Mouse (Mus musculus) activated CD4-positive, CD25-positive, alpha-beta regulatory T cell, adult 4 months (primary cell): ENCODE results near the gene Itpr3. TPM values are rescaled to one million over a fixed set of nuclear protein-coding genes. Genes with fewer than 3 reads are reported as not detected.

Experiments
- ATAC-seq: one replicate; pipeline ENCODE4 v1.8.0; 2017
- polyA plus RNA-seq, 2 experiments: library from polyadenylated mRNA; unstranded; fragments of 100-300 nt; shearing (Covaris generic); gene quantifications; one replicate each; pipeline ENCODE4 v1.2.1; 2017

Gene Itpr3
- polyA plus RNA-seq, 2 experiments from 2014 or later, result 5.8 to 6.4 TPM

DNA sequence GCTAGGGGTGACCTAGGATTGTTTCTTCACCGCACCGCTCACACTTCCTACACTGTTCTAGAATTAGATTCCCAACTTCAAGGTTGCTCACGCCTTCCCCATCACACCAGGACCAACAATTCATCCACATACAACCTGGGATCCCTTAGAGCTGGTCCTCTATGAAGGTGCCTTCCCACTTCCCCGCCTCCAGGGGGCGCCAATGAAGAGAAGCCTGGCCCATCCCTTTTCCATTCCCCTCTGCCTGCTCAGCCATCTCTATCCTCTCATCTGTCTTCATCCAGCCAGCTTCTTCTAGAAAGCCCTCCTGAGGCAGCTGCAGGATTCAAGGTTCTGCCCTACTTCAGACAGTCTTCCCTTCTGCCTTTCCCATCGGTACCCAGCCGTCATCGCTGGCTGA lies 94.3 kb downstream of the Itpr3 start:
- ATAC-seq, result no peak

DNA sequence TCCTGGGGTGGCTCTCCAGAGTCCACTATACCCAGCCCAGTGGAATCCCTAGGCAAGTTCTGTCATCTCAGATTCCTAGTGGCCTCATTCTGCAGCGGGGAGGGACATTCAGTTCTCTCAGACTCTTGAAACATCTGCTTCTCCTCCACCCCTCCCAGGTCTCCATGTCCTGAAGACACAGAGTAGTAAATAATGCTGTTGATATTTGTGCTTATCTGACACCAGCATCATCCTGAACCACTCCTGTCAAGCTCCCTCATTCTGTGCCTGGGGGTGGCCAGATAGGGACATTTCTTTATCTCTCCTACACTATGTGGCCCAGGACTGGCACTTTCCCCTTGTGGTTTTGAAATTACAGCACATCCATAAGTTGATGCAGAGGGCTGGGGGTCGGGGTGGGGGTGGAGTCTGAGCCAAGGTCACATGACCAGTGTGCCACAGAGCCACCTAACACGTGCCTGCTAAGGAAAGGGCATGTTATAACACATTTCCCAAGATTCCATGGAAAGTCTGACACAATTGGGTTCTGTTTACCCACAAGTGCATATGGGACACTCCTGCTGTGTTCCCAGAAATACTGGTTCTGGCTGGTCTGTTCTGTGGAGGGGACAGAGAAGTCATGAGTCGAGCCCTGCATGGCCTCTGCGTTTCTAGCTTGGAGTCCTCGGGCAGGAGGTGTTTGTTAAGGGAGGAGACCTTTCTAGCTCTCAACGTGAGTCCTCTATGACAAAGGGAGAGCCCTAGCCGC lies 96.0 kb downstream of the Itpr3 start:
- no peak for ATAC-seq

DNA sequence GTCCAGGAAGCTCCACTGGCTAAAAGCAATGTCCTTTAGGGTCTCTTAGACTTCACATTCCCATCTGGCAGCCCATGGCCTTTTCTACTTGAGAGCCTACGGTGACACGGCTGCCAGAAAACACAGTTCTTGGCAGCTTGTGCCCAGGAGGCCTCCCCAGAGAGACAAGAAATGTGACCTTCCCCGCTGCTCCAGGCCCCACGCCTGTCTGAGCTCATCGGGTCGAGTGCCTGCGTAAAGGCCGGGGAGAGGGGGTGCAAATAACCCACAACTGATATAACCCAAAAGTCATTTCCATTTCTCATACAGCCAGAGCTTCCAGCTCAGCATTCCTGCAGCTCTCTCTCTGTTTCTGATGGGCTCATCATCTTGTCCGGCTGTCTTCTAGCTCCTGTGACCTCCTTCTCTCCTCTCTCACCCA lies 96.7 kb downstream of the Itpr3 start:
- no peak for ATAC-seq

DNA sequence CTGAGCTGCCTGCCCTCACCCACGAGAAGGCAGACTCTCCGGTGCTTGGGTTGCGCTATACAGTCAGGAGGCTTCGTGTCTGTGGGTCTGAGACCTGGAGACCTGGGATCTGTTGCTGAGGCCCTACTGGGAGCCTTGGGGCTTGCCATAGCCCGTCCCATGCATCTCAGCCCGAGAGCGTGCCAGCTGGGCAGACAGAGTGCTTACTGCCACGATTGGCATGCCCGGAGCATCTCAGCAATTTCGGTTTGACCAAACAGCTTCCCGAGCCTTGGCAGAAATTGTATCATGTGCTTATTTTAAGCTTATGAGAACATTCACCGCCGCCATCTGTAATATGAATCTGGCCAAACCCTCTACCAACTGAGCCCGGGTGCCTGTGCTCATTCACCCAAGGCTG lies 97.2 kb downstream of the Itpr3 start:
- no peak for ATAC-seq

DNA sequence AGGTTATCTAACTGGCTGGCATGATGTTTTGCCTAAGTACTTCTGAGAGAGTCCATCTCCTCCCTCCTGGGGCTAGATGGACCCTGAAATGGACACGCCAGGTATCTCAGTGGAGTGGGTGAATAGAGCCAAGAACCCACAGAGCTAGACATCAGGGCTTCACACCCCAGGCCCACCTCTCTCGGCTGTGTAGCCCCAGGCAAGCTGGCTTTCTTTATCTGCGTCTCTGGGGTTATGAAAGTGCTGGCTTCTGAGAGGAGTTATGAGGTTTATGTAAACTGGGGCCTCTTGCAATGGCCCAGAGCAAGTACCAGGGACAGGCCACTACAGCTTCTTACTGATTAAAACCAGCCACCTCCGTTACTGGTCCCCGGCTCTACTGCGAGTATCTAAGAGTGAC lies 97.8 kb downstream of the Itpr3 start:
- no peak for ATAC-seq

DNA sequence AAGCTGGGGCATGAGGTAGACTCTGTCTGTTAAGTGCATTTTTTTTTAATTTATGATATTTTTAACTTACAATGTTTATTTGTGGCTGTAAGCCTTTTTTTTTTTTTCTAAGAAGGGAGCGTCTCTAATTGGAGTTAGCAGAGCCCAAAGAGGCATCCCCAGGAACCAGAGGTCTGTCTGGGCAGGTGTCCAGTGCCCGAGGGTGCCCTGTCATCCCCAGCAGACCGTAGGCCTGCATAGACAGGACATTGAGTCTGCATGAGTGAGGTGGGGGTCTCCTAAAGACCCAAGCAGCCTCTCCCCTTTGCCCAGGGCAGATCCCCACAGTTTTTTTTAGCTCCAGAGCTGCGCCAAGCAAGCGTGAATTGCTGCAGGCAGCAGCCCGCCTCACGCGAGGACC lies 98.6 kb downstream of the Itpr3 start:
- no peak for ATAC-seq

DNA sequence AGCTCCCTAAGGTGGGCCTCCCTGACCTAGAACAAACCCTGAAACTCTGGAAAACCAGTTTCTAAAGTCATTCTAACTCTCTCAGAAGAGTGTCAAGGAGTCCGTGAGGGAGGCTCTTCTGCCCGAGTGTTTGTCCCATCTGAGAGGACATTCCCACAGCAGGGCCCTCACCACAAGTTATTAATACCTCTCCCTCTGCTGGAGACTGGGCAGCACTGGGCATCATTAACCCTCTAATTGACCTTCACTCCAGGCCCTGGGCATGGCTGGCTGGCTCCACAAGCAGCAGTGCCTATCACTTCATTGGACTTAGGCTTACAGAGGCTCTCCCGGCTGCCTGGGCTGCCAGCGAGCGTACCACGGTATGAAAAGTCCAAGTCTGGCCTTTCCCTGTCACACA lies 101.3 kb downstream of the Itpr3 start:
- no peak for ATAC-seq

DNA sequence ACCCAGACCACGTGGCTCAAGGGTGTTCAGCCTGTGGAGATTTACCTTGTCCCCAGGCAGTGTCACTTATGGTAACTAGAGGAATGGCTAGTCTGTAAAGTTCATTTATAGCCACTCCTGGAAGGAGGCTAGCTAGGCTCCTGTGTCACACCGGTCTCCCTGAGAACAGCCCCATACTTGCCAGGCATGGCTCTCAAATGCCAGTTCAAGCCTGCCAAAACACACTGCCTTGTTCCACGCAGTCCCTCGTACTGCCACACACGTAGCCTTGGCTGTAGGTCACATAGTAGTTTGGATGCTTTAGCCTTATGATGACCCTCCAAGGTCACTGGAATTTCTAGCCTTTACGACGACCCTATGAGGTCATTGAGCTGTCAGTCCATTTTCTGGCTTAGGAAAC lies 102.1 kb downstream of the Itpr3 start:
- ATAC-seq, result no peak

DNA sequence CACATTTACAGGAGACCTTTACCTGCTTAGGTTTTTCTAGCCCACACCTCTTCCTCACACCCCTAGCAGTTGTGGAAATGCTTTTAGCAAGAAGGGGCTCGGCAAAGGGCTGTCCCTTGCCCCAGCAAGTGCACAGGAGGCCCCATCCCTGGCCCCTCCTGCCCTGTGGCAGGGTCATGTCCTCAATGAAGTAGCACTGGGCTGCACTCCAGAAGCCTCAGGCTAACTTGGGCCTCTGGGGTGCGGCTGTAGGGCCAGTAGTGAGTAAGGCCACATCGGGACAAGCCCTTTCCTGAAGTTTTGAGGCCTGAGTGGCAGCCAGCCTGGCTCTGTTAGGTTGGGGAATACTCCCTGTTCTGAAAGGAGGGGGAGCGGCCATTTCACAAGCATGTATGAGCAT lies 103.8 kb downstream of the Itpr3 start:
- no peak for ATAC-seq

DNA sequence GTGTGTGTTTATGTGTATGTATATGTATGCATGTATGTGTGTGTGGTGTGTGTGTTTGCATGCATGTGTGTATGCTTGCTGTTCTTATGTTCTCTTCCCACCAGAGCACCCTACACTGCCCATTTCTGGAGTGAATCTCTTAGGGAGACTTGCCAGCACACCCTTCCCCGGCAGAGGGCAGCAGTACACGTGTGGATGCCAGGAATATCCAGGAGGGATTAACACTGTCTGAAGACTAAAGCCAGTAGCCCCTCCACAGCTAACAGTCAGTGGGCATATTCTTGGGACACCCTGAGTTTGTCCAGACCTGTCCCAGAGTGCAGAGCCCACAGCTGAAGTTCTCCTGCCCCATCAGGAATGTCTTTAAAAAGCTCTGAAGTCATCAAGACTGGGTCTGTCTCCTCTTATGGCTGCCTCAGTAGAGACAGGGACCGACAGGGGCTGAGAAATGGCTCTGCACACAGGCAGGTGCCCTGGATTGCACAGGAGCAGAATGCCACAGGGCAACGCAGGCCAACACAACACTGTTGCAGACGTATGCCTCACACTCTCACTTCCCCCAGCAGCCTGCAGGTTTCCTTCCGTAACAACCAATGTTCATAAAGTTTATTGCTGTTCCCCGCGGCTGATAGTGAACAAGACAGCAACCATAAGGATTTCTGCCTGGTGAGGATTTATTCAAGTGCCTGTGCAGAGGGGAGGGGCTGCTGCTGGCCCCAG lies 108.1 kb downstream of the Itpr3 start:
- no peak for ATAC-seq

DNA sequence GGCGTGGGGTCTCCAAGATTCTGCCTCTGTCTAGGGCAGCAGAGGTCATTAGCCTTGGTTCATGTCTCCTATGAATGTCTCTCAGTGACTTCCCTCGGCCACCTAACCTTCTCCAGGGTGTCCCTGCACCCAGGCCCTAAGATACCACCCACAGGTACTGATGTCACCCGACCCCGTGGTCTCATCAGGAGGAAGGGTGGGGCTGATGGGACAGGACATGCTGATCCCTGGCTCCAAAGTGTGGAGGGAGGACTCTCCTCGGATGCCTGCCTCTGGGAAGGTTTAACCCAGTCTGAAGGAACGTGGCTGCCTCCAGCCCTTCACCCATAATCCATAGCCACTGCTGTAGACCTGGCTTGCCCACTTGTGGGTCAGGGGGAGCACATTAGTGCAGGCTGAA lies 109.8 kb downstream of the Itpr3 start:
- no peak for ATAC-seq

DNA sequence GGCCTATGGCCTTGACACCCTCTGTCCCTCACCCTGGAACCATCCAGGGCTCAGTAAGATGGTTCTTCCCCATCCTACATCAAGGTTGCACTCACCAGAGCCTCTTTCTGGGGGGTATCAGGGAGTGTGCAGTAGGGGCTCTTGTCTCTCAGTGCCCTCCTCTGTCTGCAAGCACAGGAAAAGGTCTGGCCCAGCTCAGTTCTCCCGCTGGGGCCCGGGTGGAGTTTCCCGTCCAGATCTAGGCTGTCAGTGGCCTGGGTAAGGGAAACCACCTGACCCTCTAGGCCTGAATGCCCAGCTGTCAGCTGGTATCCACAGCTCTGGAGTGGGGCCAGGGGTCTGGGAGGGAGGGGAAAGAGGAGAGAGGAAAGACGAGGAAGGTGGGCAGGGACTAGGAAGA lies 110.4 kb downstream of the Itpr3 start, which contains the start of gene Ip6k3:
Gene Ip6k3 (minus strand): TSS at position 251 of the 400 bp plus-strand sequence.
- no peak for ATAC-seq

DNA sequence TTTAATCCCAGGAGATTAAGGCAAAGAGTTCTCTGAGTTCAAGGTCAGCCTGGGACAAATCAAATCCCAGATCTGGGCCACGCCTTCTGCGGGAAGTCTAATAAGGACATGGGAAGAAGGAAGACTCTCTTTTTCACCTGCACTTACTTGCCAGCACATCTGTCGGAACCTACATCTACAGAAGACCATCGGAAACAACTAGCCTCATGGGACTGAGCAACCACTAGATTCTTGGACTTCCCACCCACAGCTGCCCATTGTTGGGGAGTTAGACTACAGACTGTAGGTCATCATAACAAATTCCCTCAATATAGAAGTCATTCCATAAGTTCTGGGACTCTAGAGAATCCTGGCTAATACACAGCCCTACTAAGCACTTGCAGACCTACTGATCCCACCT lies 111.5 kb downstream of the Itpr3 start:
- ATAC-seq, result no peak

DNA sequence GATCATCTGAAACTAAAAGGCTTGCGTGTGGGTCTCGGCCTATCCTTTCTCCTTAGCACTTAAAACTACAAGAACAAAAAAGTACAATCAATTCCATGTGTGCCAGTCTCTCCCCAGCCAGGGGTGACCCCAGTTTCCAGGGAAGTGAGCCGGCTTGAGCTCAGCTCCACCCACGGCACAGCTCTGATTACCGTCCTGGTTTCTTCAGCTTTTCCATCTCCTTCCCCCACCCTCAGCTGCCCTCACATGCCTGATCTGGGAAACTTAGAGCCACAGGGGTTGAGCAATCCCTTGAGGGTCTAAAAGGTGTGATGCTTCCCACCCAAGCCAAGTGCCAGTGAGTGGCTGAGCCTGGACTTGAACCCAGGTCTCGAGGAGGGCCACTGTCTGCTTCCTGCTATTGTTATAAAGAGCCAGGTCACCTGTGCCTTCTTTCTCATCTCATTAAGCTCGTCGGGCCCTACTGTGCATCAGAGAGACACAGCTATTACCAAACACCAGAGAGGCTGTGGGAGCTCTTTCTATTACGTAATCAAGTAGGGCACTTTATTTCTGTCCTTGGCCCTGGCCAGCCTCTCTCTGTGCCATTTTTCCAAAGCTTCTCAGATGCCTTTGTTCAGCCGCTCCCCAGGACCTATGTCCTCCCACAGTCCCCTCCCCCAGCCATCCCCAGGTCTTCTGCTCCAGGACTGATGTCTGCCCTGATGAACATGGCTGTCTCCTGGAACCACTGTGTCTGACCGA lies 113.0 kb downstream of the Itpr3 start:
- no peak for ATAC-seq

DNA sequence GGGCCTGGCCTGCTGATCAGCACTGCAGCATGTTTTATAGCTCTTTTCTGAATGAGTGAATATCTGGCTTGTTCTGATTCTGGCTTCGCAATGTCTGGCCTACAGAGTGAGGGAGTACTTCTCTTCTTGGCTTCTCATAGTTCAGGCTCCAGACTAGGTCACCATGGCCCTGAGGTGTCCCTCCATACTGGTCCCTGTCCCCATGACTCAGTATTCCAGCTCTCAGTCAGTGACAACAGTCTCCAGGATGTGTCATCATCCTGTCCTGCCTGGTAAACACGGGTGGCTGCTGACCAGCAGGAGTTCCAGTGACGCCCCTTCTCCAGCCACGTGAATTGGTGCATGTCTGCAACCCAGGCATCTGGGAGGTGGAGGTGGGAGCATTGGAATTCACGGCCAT lies 114.0 kb downstream of the Itpr3 start:
- no peak for ATAC-seq

Other genes with a start within 250 kb of the Itpr3 start
- not detected for gene Nkx2-5, start 212.3 kb upstream of the Itpr3 start, polyA plus RNA-seq
- 1 to 10 TPM; 2.0 to 4.5 TPM for gene Kifc5b, start 140.2 kb upstream of the Itpr3 start, polyA plus RNA-seq
- 10 to 100 TPM; 10.4 to 13.5 TPM for gene Phf1, start 124.3 kb upstream of the Itpr3 start, polyA plus RNA-seq
- 100 to 1,000 TPM; 147 to 198 TPM for gene Cuta, start 117.7 kb upstream of the Itpr3 start, polyA plus RNA-seq
- gene Syngap1, start 116.1 kb upstream of the Itpr3 start, polyA plus RNA-seq, result not detected
- gene Zbtb9, start 84.1 kb upstream of the Itpr3 start, polyA plus RNA-seq, result 1 to 10 TPM; 8.6 to 9.8 TPM
- 10 to 100 TPM in 1 of 2 experiments, 1 to 10 TPM in 1; 9.8 to 17.6 TPM for gene Bak1, start 28.3 kb upstream of the Itpr3 start, polyA plus RNA-seq
- gene Uqcc2, start 76.6 kb downstream of the Itpr3 start, polyA plus RNA-seq, result 100 to 1,000 TPM; 133 to 145 TPM
- not detected for gene Ip6k3, start 110.5 kb downstream of the Itpr3 start, polyA plus RNA-seq
- 1 to 10 TPM; 5.7 to 9.7 TPM for gene Lemd2, start 147.2 kb downstream of the Itpr3 start, polyA plus RNA-seq